Mouse (Mus musculus): ENCODE measurements around the gene Ltbr. TPM values are rescaled to one million over a fixed set of nuclear protein-coding genes. Genes with fewer than 3 reads are reported as not detected.
"Not testable (repeated sequence)": the region's sequence is repeated elsewhere in the genome, so short reads cannot be mapped to it uniquely, and the experiment has no call there.

Ltbr gene
- total RNA-seq, 2 experiments from 2014 or later, result 7.9 to 9.1 TPM

DNA sequence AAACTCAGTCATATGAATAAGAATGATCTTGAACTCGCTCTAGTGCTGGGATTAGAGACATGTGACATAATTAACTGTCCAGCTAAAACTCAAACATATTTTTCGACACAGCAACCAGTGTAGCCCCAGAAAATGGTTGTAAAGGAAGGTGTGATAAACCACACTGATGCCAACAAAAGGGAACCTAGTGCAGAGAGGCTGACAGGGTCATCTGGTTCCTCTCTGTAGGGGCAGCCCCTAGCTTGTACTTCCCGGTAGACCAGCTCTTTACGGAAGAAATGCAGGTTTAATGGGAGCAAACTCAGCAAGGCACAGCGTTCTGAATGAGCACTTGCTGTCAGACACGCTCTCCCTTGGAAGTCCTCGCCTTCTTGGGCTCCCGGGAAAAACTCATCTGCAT lies 34.0 kb downstream of the Ltbr start:
- TF ChIP-seq CTCF (IDR thresholded peaks at IDR 0.05), result no peak
- Histone ChIP-seq H3K27ac (no peak overlapping the region), H3K4me3 (no peak overlapping the region)
- intact Hi-C loops (cut with DNase I), result loop anchor here (5.0 kb wide), 1 partner anchor 323 kb away; no protein-coding TSS in a partner anchor
- no peak for DNase-seq (ENCODE audit: extremely low spot score in 1 of 2, low spot score in 2 of 2)

DNA sequence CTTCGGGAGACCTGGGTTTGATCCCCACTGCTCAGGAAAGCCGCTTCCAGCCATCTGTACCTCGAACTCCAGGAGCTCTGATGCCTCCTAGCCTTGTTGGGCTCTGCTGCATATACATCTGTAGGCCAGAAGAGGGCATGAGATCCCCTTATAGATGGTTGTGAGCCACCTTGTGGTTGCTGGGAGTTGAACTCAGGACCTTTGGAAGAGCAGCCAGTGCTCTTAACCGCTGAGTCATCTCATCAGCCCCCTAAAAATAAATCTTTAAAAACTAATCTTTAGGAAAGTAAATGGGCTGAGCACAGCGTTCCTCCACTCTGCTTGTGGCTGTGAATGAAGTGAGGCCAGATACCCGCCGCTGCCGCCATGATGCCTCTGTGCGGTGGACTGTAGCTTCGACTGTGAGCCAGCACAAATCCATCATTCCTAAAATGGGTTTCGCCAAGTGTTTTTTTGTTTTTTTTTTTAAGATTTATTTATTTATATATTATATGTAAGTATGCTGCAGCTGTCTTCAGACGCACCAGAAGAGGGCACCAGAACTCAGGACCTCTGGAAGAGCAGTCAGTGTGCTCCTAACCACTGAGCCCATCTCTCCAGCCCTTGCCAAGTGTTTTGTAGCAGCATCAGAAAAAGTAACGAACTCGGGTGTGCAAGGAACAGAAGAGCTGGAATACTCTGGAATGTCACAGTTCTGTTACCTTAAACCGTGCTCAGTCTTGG lies 38.7 kb downstream of the Ltbr start:
- TF ChIP-seq CTCF (IDR thresholded peaks at IDR 0.05), result peak; percentile 43
- Histone ChIP-seq H3K27ac (no peak overlapping the region), H3K4me3 (no peak overlapping the region)
- intact Hi-C loops (cut with DNase I), result loop anchor here (2.0 to 5.0 kb wide), 4 partner anchors 92 to 327 kb away; partner anchors contain the start of genes Acrbp and Iffo1
- peak in 1 of 2 experiments; percentile 37 for DNase-seq (ENCODE audit: extremely low spot score in 1 of 2, low spot score in 2 of 2)

GRCm38 (mm10) chr6:125272228-125272785 lies 41.4 kb downstream of the Ltbr start:
- intact Hi-C loops (cut with DNase I), result loop anchor here (5.0 kb wide), 2 partner anchors 125 to 225 kb away; partner anchors contain the start of genes Acrbp and Iffo1
- no peak for TF ChIP-seq CTCF (IDR thresholded peaks at IDR 0.05)
- H3K27ac ChIP-seq, result no peak overlapping the region; the same call in 1 of the 2 replicates
- H3K4me3 ChIP-seq, result no peak overlapping the region
- DNase-seq (ENCODE audit: extremely low spot score in 1 of 2, low spot score in 2 of 2), result no peak

DNA sequence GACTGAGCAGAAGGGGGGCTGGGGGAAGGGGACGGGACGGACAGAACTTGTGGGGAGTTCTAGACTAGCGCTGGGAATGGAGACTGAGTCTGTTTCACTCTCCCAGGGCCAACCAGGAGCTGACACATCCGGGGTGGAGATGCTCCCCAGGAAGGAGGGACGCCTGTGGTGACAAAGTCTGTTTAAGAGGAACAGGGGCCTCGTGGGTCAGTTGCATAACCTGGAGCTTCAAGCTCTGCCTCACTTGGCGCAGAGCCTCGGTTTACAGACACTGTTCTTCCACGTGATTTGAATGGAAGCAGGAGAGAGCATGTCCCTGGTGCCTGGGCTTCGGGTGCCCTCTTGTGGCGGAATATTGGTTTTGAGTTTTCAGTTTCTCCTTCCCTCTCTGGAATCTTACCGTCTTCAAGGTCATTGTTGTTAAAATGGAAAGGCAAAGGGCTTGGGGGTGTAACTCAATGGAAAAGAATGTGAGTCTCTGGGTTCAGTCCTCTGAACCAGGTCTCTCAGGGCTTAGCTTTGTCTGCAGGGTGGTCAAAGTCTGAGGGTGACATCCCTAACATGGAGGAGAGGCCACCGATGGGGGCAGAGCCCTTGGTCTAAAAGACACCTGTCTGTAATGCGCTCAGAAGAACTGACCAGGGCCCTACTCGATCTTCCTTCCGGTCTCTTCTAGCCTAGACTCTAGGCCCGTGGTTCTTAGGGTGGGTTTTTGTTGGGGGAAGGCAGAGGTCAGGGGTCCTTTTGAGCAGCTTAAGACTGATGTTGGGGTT lies 42.0 kb downstream of the Ltbr start:
- intact Hi-C loops (cut with DNase I), result loop anchor here (1.0 to 5.0 kb wide), 5 partner anchors 52 to 224 kb away; partner anchors contain the start of genes Acrbp, Iffo1, Mrpl51 and Ncapd2
- TF ChIP-seq CTCF (IDR thresholded peaks at IDR 0.05), result peak; percentile 90
- Histone ChIP-seq H3K4me3 (peak overlapping the region; percentile 32; the same call in 1 of the 2 replicates), H3K27ac (peak overlapping the region; percentile 61)
- DNase-seq (ENCODE audit: extremely low spot score in 1 of 2, low spot score in 2 of 2), result peak; percentile 89 to 92

DNA sequence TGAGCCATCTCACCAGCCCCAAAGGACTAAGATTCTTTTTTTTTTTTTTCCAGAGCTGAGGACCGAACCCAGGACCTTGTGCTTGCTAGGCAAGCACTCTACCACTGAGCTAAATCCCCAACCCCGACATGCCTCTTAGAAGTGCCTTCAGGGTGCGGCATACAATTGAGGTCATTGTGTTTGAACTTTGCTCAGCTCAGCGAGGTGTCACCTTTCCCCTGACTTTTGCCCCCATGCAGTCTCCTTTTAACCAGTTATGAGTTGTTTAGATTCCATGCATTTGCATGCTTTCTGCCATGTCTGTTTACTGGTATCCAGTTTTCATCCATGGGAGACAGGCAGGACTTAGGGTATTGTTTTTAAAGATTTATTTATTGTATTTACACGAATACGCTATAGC lies 44.9 kb downstream of the Ltbr start:
- no peak for TF ChIP-seq CTCF (IDR thresholded peaks at IDR 0.05)
- intact Hi-C loops (cut with DNase I), result loop anchor here (5.0 kb wide), 1 partner anchor 36 kb away; the partner anchor contains the start of gene Tapbpl
- DNase-seq (ENCODE audit: extremely low spot score in 1 of 2, low spot score in 2 of 2), result no peak
- no peak overlapping the region for H3K27ac ChIP-seq
- H3K4me3 ChIP-seq, result no peak overlapping the region

DNA sequence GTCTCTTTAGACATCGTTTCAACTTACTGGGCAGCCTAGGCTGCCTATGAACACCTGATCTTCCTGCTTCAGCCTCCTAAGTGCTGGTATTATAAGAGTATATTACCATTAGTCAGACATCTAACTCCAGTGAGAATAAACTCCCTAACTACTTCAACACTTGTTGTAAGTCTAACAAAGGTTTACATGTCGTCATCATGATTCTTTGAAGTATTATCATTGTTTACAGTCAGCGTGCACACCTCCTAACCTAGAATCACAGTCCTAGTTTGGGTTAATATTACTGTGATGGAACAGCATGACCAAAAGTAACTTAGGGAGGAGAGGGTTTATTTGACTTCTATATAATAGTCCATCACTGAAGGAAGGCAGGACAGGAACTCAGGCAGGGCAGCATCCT lies 46.2 kb downstream of the Ltbr start:
- no peak overlapping the region for H3K4me3 ChIP-seq
- H3K27ac ChIP-seq, result no peak overlapping the region
- TF ChIP-seq CTCF (IDR thresholded peaks at IDR 0.05), result no peak
- no peak for DNase-seq (ENCODE audit: extremely low spot score in 1 of 2, low spot score in 2 of 2)
- intact Hi-C loops (cut with DNase I), result loop anchor here (2.0 to 5.0 kb wide), 2 partner anchors 35 to 69 kb away; partner anchors contain the start of gene Tapbpl

DNA sequence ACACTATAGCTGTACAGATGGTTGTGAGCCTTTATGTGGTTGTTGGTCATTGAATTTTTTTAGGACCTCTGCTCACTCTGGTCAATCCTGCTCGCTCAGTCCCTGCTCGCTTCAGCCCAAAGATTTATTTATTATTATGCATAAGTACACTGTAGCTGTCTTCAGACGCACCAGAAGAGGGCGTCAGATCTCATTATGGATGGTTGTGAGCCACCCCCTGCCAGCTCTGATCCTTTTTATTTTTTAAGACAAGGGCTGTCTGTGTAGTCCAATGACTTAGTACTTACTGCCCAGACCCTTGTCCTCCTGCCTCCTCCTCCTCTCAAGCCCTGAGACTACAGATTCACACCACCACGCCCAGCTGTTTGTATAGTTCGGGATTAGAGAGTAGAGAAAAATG lies 47.1 kb downstream of the Ltbr start:
- intact Hi-C loops (cut with DNase I), result loop anchor here (2.0 to 5.0 kb wide), 2 partner anchors 34 to 68 kb away; partner anchors contain the start of gene Tapbpl
- TF ChIP-seq CTCF (IDR thresholded peaks at IDR 0.05), result peak; percentile 10
- H3K4me3 ChIP-seq; DNase-seq (ENCODE audit: extremely low spot score in 1 of 2, low spot score in 2 of 2); H3K27ac ChIP-seq: not testable (repeated sequence)

GRCm38 (mm10) chr6:125266091-125266490 lies 47.6 kb downstream of the Ltbr start:
- no peak for TF ChIP-seq CTCF (IDR thresholded peaks at IDR 0.05)
- intact Hi-C loops (cut with DNase I), result loop anchor here (2.0 to 5.0 kb wide), 2 partner anchors 34 to 67 kb away; partner anchors contain the start of gene Tapbpl
- Histone ChIP-seq H3K27ac (no peak overlapping the region), H3K4me3 (no peak overlapping the region)
- no peak for DNase-seq (ENCODE audit: extremely low spot score in 1 of 2, low spot score in 2 of 2)

- DNase-seq (ENCODE audit: extremely low spot score in 1 of 2, low spot score in 2 of 2), result peak; percentile 47 to 59
- intact Hi-C loops (cut with DNase I), result loop anchor here (5.0 kb wide), 1 partner anchor 33 kb away; the partner anchor contains the start of gene Tapbpl
- H3K4me3 ChIP-seq, result no peak overlapping the region
- no peak for TF ChIP-seq CTCF (IDR thresholded peaks at IDR 0.05)
- no peak overlapping the region for H3K27ac ChIP-seq
Observed at GRCm38 (mm10) chr6:125265239-125265638, 48.4 kb downstream of the Ltbr start.

GRCm38 (mm10) chr6:125264219-125264618 lies 49.5 kb downstream of the Ltbr start:
- TF ChIP-seq CTCF (IDR thresholded peaks at IDR 0.05), result no peak
- intact Hi-C loops (cut with DNase I), result no loop called here
- Histone ChIP-seq H3K4me3 (no peak overlapping the region), H3K27ac (no peak overlapping the region)
- DNase-seq (ENCODE audit: extremely low spot score in 1 of 2, low spot score in 2 of 2), result no peak

DNA sequence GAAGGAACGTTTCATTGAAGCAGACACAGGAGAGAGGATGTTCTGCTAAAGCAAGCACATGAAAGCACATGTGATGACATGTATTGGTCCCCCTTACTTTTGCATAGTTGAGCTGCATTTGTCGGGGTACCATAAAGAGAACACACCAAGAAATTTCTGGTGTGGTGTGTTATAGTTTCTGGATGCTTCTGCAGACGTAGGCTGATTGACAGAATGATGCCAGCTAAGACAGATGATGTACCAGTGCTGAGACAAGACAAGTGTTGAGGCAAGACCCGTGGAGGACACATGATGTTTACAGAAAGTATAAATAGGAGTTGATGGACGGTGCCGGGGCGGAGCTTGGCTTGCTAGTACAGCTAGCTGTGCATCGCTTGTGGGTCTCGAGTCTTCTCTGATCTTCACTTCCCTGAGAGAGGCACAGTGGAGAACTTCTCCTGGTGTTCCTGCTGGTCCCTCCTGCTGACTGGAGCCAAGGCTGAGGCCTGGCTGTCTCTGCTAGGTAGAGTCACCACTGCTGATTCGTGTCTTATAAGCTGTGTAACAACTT lies 53.6 kb downstream of the Ltbr start:
- intact Hi-C loops (cut with DNase I), result loop anchor here (2.0 kb wide), 1 partner anchor 257 kb away; no protein-coding TSS in a partner anchor
- TF ChIP-seq CTCF (IDR thresholded peaks at IDR 0.05), result no peak
- Histone ChIP-seq H3K4me3 (no peak overlapping the region), H3K27ac (no peak overlapping the region)
- DNase-seq (ENCODE audit: extremely low spot score in 1 of 2, low spot score in 2 of 2), result no peak

Other genes with a start within 250 kb of the Ltbr start
- gene Lpar5, start 246.0 kb downstream of the Ltbr start, total RNA-seq (2021), result under 1 TPM; 0.50 to 0.68 TPM
- gene Chd4, start 217.9 kb downstream of the Ltbr start, total RNA-seq (2021), result 100 to 1,000 TPM; 166 to 171 TPM
- 10 to 100 TPM; 28.1 to 32.1 TPM for gene Nop2, start 182.0 kb downstream of the Ltbr start, total RNA-seq (2021)
- 10 to 100 TPM; 64.6 to 67.1 TPM for gene Iffo1, start 168.6 kb downstream of the Ltbr start, total RNA-seq (2021)
- gene Gapdh, start 147.4 kb downstream of the Ltbr start, total RNA-seq (2021), result 1,000 to 10,000 TPM; 2,312 to 2,314 TPM
- 10 to 100 TPM; 22.6 to 23.4 TPM for gene Ncapd2, start 122.2 kb downstream of the Ltbr start, total RNA-seq (2021)
- gene Mrpl51, start 122.1 kb downstream of the Ltbr start, total RNA-seq (2021), result 10 to 100 TPM; 69.1 to 74.5 TPM
- gene Vamp1, start 98.3 kb downstream of the Ltbr start, total RNA-seq (2021), result 100 to 1,000 TPM; 125 to 128 TPM
- gene Tapbpl, start 82.0 kb downstream of the Ltbr start, total RNA-seq (2021), result 1 to 10 TPM; 5.0 to 6.0 TPM
- not detected for gene Cd27, start 76.9 kb downstream of the Ltbr start, total RNA-seq (2021)
- not detected for gene Tuba3a, start 27.8 kb downstream of the Ltbr start, total RNA-seq (2021)
- gene Scnn1a, start 6.8 kb upstream of the Ltbr start, total RNA-seq (2021), result 1 to 10 TPM; 2.5 to 2.7 TPM
- 10 to 100 TPM; 10.8 to 11.1 TPM for gene Tnfrsf1a, start 35.5 kb upstream of the Ltbr start, total RNA-seq (2021)
- under 1 TPM; 0.30 to 0.34 TPM for gene Plekhg6, start 66.9 kb upstream of the Ltbr start, total RNA-seq (2021)
- 10 to 100 TPM; 39.6 to 40.7 TPM for gene Cd9, start 180.9 kb upstream of the Ltbr start, total RNA-seq (2021)
- 10 to 100 TPM; 13.7 to 14.6 TPM for gene Vwf, start 232.9 kb upstream of the Ltbr start, total RNA-seq (2021)